Mouse (Mus musculus) cortical plate, adult 2 months (tissue): Measurements from ENCODE around the gene St3gal4.

ENCODE experiments used
- CTCF ChIP-seq: fragments of 200-500 bp; IDR thresholded peaks from 2 replicates; pipeline ENCODE4 v1.5.1; 2011; ENCODE audit warnings: mild to moderate bottlenecking, control low read depth, low read length; ENCODE audit not compliant: insufficient read depth; ENCODE audit errors: extremely low read depth
- POLR2A ChIP-seq: fragments of 200-500 bp; IDR thresholded peaks from 2 replicates; pipeline ENCODE4 v1.6.1; 2011; ENCODE audit warnings: mild to moderate bottlenecking, low read length, control low read depth; ENCODE audit not compliant: insufficient read depth; ENCODE audit errors: extremely low read depth

- TF ChIP-seq POLR2A (no peak), CTCF (no peak)
These were observed 44.1 kb upstream of the St3gal4 start for GRCm38 (mm10) chr9:35163011-35163690.
